Mouse (Mus musculus): ENCODE measurements around the gene Snrk.
A peak's percentile ranks its signal among the peaks of the same experiment; 100 is the strongest.
"Not testable (repeated sequence)": the region's sequence is repeated elsewhere in the genome, so short reads cannot be mapped to it uniquely, and the experiment has no call there.

Gene Snrk

DNA sequence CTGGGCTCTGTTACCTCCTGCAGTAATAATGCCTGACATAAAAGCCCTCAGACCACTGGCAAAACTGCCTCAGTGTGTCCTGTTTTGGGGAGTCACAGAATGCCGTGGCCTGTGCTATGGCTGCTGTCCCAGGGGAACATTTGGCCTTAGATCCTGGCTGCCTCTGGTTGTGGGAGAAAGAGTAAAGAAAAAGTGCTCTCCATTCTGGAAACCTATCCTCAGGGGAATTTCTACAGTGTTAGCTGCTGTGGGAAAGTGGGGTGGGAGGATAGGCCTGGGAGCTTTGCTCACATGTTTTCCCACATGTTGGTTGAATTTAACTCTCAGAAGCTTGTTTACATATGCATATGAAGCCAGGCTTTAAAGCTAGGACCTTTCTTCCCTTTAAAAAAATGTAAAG is 26.2 kb downstream of the Snrk start:
- DNase-seq (ENCODE audit: low read depth, low spot score), result no peak

DNA sequence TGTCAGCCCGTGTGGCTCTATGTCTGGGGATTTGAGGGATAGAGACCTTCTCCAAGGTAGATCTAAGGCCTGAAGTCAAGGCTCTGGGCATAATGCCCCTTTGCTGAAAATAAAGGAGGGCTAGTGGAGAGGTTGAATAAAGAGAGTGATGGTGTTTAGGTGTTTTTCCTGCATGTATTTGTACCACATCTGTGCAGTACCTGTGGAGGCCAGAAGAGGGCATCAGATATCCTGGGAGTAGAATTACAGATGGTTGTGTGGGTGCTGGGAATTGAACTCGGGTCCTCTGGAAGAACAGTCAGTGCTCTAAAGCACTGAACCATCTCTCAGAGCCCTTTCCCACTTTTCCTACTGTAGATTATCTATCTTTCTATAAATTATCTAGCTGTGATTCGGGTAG is 27.7 kb downstream of the Snrk start:
- no peak for DNase-seq (ENCODE audit: low read depth, low spot score)

DNA sequence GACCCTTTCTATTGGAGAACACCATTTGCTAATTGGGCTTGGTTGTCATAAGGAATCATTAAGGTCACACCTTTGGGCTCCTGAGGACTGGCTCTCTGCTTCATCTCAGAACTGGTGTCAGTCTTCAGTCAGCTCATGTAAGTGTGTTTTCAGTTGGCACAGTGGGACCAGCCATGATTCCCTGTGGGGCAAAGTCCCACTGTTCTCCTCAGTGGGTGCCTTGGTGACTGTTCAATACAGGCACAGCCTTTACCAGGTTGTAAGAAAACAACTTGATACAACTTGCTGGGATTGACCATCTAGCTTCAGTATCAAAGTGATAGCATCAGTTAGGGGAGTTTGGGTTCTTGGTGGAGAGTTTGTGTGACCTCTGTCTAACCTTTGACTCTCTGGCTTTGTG is 28.6 kb downstream of the Snrk start:
- DNase-seq (ENCODE audit: low read depth, low spot score), result no peak

DNA sequence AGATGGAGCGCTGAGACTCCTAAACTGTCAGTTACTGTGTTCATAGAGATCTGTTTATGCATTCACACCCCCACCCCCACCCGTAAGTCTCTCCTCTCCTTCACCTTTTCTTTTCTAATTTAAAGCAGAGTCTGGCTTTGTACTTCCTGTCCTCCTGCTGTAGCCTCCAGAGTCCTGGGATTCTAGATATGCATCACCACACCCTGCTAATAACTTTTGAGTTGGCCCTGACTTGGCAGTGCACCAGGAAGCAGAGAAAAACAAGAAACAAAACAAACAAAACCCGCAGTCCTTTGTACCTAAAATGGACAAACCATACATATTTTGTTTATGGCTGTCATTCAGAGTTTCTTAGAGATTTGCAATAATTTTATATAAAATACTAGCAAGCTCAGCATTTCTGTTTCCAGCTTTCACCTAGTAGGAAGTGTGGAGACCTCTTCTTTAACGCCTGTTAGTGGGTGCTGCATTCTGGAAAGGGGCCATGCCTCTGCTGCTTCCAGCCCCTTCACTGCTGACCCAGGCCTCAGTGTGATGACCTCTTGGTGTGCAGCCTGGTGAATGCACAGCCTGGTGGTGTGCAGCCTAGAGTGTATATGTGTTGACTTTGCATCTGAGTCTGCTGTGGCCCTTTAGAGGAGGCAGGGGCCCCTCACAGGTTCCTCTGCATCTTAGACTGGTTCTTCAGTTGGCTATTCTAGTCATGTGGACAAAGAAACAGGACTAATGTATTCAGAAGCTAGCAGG is 29.2 kb downstream of the Snrk start:
- no peak for DNase-seq (ENCODE audit: low read depth, low spot score)

DNA sequence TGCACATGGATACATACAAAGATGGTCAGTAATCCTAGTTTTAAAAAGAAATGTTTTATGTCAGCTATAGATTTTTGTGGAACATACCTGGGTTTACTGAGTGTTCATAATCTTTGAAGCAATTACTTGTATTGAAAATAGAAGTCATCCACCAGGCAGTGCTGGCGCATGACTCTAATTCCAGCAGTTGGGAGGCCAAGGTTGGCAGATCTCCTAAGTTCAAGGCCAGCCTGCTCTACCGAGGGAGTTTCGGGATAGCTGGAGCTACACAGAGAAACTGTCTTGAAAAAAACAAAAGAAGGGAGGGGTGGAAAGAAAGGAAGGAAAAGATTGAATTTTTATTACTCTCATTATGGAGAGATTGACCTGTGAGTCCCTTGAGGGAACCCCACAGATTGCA is 31.3 kb downstream of the Snrk start:
- DNase-seq (ENCODE audit: low read depth, low spot score), result no peak

DNA sequence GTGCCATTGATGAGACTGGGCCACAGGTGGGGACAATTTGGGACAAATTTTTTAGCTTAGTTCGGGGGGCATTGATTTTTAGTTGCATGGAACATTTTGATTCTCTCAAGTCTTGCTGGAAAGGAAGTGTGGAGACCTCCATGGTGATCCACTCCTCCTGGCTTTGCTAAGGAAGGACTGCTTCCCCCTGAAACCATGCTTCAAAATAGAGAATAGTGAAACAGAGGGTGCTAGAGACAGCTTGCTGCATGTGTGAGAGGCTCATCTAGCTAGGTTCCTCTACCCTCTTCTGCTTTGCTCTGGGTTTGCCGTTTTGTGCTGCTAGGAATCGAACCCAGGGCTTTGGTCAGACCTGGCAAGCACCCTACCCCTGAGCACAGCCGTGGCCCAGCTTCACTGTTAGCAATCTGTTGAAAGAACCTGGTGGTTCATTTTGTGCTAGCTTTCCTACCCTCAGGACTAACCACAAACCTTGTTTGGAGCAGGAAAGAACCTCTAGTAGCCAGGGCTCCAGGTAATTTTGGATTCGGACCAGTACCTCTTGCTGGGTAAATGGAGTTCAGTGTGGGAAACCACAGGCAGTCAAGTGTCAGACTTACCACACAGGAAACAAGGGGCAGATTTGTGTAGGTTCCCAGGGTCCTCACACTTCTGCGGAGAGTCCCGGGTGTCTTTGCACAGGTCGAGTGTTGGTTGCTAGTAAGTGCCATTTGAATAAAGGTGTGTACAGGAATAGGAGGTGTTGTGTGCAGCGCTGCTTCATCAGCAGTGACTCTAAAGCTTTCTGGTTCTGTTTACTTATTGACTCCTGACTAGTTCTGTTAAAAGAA is 33.1 kb downstream of the Snrk start:
- no peak for DNase-seq (ENCODE audit: low read depth, low spot score)

DNA sequence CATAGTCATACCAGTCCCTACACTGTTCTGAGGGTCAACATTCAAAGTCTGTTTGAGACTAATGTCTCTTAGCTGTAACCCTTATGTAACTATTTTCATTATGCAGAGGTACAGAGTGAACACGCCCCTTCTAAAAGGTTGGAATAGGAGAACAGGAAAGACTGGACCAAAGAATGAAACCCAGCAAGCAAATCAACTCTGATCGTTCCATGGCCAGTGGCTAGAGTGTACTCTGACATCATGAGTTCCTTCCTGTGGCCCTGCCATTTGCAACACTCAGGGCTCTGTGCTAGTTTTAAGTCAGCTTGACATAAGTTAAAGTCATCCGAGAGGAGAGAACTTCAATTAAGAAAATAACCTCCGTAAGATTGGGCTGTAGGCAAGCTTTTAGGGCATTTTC is 35.0 kb downstream of the Snrk start:
- no peak for DNase-seq (ENCODE audit: low read depth, low spot score)

DNA sequence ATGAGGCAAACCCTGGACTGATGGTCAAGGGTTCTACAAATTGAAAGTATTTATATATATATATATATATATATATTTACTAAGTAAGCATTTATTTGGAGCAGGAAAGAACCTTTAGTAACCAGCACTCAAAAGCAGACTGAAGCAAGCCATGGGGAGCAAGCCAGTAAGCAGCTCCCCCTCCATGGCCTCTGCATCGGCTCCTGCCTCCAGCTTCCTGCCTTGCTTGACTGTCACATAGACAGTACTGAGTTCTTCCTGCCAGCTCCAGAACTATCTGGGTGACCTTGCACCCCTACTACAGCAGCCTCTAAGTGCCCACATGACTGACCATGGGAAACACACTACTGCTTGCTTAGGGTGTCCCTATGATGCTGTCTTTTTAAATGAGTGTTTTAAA is 35.4 kb downstream of the Snrk start:
- DNase-seq (ENCODE audit: low read depth, low spot score), result no peak

DNA sequence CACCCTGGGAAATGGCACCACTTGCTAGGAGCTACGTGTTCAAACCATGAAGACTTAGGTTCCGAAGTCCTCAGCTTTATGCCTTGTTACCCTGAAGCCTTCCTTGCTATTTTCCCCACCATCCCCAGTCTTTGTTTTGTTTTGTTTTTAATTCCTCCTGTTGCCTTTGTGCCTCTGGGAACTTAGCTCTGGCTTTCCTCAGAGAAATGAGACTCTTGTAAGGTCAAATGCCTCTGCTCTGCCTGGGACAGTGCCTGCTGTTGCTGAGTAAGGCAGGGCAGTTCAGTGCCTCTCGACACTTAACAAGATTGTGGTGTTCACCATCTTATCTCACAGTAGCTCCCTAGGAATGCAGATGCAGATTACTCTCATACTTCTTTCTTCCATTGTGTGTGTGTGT is 36.4 kb downstream of the Snrk start:
- no peak for DNase-seq (ENCODE audit: low read depth, low spot score)

DNA sequence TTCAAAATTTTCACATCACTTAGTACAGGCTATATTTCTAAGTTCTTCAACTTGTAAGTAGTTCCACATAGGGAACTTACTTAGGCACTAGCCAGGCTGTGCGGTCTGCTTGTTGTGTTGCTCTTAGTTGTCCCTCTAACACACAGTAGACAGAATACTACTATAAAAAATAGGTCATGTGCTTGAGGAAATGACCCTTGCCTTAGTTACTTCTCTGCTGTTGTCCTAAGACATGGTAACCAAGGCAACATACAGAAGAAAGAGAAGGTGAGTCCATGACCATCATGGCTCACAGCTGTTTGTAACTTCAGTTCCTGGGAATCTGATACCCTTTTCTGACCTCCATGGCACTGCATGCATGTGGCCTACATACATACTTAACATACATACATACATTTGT is 38.1 kb downstream of the Snrk start:
- no peak for DNase-seq (ENCODE audit: low read depth, low spot score)

DNA sequence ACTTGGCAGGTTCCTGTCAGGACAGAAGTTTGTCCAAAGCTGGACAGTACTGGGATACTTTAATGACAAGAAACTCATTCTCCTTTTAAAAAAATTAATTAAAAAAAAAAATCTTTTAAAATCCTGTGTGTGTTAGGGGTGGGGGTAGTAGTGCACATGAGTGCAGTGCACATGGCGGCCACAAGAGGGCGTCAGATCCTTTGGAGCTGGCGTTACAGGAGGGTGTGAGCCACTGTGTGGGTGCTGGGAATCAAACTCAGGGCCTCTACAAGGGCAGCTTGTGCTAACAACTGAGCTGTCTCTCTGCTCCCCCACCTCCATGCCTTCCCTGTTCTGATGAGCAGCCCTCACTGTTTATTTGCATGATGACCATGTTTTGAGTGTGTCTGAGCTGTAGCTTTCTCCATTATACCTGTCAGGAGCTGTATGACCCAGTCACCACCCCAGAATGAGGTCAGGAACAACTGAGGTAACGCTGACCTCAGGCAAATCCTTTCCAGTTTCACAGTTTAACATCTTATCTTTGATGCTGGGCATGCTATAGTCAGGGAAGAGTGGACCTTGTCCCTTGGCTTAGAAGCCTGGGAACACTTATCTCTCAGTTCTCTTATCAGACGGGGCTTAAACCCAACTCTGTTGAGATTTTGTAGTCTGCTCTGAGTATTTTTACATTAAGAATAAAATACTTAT is 39.5 kb downstream of the Snrk start:
- no peak for DNase-seq (ENCODE audit: low read depth, low spot score)

DNA sequence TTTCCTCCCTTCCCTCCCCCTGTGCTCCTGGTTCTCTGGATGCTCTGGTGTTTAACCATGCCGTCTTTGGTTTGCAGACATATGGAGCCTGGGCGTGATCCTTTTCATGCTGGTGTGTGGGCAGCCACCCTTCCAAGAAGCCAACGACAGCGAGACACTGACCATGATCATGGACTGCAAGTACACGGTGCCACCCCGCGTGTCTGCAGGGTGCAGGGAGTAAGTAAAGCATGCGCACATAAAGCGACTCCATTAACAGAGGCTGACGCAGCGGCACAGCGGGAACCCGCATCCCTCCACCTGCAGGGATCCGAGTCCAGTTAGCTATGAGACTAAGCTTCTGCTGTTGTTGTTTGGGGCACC is 40.0 kb downstream of the Snrk start:
- DNase-seq (ENCODE audit: low read depth, low spot score), result peak; percentile 27

DNA sequence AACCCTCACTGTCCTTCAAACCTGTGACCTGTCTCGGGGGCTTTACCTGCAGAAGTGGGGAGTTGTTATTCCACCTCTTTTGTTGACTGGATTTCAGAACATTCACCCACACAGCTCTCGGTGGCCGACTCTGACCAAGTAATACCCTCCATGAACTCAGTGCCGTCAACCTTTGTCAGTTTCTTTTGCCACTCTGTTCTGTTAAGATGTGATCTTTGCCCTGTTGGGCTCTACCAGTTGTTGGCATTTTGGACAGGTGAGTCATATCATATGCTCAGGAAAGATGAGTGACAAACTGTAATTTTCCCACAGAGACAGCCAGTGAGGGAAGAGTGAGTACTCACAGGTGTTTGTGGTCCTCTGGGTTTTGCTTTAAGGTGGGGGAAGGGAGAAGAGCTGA is 47.5 kb downstream of the Snrk start:
- no peak for DNase-seq (ENCODE audit: low read depth, low spot score)

DNA sequence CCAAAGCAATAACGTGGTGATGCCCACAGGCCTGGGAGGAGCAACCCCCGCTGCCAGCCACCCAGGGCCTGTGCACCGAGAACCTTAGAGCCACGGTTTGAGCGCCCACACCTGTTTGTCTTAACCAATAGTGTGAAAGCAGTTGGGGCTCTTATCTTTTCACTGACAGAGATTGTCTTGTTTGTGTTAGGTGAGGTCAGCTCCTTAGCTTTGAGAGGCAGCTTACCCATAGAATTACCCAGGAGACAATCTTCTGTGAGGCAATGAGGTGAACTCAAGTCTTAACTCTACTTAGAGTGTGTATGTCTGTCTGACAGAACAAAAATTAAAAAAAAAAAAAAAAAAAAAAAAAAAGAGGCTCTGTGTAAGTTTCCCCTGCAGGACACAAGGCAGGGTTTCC is 50.7 kb downstream of the Snrk start:
- DNase-seq (ENCODE audit: low read depth, low spot score), result not testable (repeated sequence)

DNA sequence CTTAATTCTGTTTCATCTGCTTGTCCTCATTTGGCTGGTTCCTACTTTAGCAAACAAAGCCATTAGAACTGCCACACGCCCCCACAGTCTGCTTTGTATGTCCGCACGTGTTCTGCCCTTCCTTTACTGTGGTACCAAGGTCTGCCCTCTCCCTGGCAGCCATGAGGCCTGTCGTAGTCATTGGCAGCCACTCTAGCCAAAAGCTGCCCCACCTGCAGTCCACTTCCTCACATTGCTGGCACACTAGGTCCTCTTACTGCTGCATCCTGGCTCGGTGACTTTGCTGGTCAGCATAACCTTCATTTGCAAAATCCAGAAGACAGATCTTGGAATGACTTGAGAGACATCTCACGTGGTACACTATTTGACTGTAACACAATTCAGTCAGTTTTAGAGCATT is 52.8 kb downstream of the Snrk start:
- no peak for DNase-seq (ENCODE audit: low read depth, low spot score)

DNA sequence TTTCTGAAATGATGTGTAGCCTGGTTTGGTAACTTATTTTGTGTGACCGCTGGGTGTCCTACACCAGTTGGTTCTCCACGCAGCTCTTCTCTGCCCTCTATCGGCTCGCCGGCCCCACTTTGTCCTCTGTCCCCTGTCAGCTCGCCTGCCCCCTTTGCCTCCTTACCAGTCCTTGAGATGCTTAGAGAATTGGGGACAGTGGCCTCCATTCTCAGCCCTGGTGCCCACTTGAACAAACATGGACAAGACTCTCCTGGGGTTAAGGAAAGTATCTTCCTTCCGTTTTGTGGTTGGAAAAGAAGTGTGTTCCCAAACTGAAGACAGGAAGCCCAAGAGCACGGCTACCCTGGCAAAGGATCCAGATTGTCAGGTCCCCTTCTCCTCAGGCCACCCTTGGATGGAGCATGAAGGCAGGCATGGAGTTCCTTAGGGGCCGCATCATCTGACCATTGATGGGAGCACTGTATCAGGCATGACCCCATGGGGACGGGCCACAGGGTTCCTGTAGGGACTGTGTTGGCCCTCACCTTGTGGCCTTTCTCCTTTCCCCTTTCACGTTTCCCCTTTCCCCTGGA is 55.6 kb downstream of the Snrk start:
- no peak for DNase-seq (ENCODE audit: low read depth, low spot score)

DNA sequence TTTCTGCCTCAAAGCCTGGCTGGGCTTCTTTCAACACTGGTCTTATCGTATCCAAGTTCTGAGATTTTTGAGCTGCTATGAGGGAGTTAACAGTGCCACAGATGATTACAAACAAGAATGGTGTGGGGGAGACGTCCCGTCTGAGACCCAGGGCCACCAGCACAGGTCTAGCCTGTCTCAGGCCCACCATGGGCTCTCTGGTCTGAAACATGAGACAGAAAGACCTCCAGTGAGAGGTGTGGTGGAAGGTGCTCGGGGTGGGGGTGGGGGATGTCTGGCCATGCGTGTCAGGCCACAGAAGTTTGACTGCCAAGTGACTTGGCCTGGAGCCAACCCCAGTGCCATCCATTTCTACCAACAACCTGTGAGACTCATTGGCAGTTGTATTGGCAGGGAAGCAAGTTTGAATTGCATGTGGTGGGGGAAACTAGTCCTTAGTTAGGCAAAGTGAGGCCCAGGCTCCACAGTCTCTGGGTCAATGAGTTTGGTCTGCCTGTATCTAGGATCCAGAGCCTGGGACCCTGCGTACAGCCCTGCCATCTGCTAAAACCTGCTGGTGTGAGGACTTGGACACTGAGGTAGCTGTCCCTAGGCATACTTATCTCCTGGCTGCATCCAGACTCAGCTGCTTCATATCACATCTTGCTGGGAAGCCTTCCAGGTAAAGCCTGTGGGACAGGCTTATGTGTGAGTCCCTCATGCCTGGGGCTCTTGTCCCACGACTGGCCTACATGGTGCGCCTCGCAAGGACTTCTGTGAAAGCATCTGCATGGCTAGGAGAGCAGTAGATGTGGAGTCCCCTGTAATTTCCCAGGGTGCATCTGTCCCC is 56.6 kb downstream of the Snrk start:
- DNase-seq (ENCODE audit: low read depth, low spot score), result no peak

DNA sequence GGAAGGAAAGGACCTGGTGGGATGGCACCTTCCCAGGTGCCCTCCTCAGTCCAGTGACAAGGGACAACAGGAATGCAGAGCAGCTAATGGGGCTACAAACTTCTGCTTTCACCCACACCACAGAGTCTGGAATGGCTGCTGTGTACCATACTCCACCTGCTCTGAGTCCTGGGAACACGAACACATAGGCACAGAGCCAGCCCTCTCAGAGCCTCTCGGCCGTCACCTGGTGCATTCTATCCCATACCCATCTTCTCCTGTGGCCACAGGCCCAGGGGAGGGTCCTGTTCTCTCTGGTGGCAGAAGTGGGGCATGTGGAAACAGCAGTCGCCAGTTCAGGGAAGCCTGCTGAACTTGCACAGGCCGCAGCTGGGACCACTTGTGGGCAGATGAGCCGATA is 57.7 kb downstream of the Snrk start:
- DNase-seq (ENCODE audit: low read depth, low spot score), result no peak

DNA sequence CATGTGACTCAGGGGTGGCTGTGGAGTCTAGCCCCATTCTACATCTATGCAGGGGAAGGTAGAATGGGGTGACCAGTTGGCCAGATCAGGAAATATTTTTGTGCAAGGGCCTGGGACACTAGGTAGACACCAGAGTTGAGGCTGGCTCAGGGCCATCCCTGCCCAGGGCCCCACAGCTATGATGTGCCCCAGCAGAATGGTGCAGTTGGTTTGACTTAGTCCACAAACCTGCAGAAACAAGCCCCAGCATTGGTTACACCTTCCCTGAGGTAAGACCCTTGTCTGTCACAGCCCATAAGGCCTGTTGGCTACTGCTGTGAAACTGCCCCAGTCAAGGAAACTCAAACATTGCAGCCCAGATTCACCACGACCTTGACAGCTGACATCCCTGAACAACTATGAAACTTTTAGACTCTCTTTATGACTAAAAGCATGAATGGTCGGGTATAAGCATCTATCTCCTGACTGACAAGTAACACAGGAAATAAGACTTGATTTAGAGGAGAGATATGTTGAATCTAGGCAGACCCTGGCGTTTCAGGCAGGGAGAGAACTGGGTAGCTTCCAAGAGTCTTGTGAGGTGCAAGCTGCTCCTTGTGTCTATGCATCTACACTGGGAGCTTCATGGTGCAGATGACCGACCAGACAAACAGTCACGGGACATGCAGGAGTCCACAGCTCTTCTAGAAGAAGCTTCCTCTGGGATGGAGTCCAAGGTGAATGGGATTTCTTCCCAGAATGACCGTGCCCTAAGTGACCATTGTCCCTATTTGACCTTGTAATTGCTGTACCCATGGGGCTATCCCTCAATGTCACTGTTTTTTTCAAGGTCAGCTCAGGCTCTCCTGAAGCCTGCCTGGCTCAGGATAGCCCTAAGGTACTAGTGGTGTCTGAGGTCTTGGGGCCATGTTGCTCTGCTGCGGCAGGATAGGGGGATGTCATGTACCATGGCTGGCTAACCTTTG is 60.5 kb downstream of the Snrk start:
- no peak for DNase-seq (ENCODE audit: low read depth, low spot score)

DNA sequence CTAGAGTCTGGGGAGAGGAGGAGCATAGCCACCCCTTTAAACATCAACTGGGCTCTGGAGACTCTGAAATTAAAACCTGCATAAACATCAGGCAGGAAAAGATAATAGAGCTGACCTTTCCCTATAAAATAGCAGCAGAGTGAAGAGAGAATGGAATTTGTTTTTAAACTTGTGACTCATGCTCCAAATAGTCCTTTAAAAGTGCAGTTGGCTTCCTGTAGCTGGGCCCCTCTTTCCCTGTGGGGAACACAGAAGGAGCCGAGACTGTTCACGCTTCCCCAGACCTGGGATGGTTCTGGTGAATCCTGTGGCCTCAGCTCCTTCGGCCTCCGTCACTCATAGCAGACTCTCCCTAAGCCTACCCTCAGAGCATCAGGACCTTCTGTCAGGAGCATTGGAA is 61.4 kb downstream of the Snrk start:
- no peak for DNase-seq (ENCODE audit: low read depth, low spot score)
